Mouse (Mus musculus) limb, embryonic 10.5 days (tissue): ENCODE data around the gene Olfr430. TPM values are rescaled to one million over a fixed set of nuclear protein-coding genes. Genes with fewer than 3 reads are reported as not detected.

Source experiments
- DNase-seq: peaks from one replicate; pipeline ENCODE4 v3.0.0-alpha.2; 2017; ENCODE audit warnings: low spot score
- H3K27ac ChIP-seq: fragments of 300-500 bp; sonication (generic); 2 replicates; pipeline ENCODE4 v1.5.1; 2016; ENCODE audit warnings: mild to moderate bottlenecking
- H3K27me3 ChIP-seq: fragments of 300-500 bp; sonication (generic); 2 replicates; pipeline ENCODE4 v1.6.1; 2016; ENCODE audit warnings: low read depth, mild to moderate bottlenecking; ENCODE audit not compliant: poor library complexity, severe bottlenecking
- H3K36me3 ChIP-seq: fragments of 300-500 bp; sonication (generic); 2 replicates; pipeline ENCODE4 v1.6.1; 2016; ENCODE audit warnings: mild to moderate bottlenecking, moderate library complexity
- H3K4me1 ChIP-seq: fragments of 300-500 bp; sonication (generic); 2 replicates; pipeline ENCODE4 v1.6.1; 2016
- H3K4me3 ChIP-seq: fragments of 300-500 bp; sonication (generic); 2 replicates; pipeline ENCODE4 v1.5.1; 2016; ENCODE audit warnings: mild to moderate bottlenecking, moderate library complexity
- H3K9me3 ChIP-seq: fragments of 300-500 bp; sonication (generic); replicated peaks from 2 replicates; pipeline ENCODE4 v1.6.1; 2016; ENCODE audit warnings: mild to moderate bottlenecking
- WGBS: fragments of 180-500 bp; shearing (Covaris S2); methylation state at CpG from one replicate; pipeline ENCODE4 v1.1.7; 2016; 5-methylcytosine and 5-hydroxymethylcytosine counted together
- polyA plus RNA-seq: library from polyadenylated mRNA; unstranded; fragments of >200 nt; fragmentation: Nextera tagmentation; extraction: Ambion mirVana; gene quantifications from 2 replicates; pipeline ENCODE4 v1.2.1, GENCODE M21; 2016

Gene Olfr430
- polyA plus RNA-seq, 1 experiment from 2014 or later = not detected

DNA sequence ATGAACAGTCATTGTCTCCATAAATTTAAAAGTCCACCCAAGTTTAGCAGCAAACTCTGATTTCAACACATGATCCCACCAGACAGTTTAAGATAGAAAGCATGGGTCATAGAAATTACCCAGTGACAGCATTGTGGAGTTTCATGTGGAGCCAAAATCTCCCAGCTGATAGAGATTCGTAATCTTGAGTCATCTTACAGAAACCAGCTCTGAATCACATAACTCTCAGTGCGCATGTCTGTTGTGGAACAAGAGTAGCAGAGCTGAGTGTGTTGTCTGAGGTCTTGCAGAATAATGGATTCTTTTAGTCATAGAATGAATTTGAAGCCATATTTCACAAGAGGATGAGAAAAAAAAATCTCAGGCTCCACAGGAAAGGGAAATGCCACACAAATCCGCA is 13.4 kb upstream of the Olfr430 start:
- no peak overlapping the region for H3K4me3 ChIP-seq
- WGBS = 90% methylated on average over 3 of the region's 3 CpGs
- no peak overlapping the region for H3K27ac ChIP-seq
- H3K9me3 ChIP-seq = no peaks in the 10 kb centered on the region
- H3K27me3 ChIP-seq = no peaks in the 10 kb centered on the region
- H3K4me1 ChIP-seq = no peaks in the 10 kb centered on the region
- no peak for DNase-seq
- no peaks in the 10 kb centered on the region for H3K36me3 ChIP-seq

DNA sequence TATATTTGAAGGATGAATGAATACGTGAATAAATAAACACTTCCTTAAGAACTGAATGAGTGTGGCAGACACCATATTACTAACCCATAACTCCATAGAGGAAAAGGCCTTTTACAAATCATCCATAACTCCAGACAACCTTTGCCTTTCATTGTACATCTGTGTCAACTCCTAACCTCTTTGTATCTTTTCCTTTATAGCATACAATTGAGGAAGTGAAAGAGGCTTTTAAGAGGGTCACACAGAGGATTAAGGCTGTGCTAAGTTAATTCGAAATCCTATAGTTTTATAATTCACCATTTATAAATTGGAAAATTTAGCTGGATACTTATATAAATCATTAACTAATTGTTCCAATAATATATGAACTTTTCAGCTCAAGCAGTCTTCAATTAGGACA is 11.2 kb upstream of the Olfr430 start:
- no peaks in the 10 kb centered on the region for H3K9me3 ChIP-seq
- no peaks in the 10 kb centered on the region for H3K27me3 ChIP-seq
- DNase-seq = no peak
- 88% methylated on average over 2 of the region's 2 CpGs for WGBS
- H3K4me3 ChIP-seq = no peak overlapping the region
- H3K27ac ChIP-seq = no peak overlapping the region
- no peaks in the 10 kb centered on the region for H3K36me3 ChIP-seq
- H3K4me1 ChIP-seq = no peaks in the 10 kb centered on the region

DNA sequence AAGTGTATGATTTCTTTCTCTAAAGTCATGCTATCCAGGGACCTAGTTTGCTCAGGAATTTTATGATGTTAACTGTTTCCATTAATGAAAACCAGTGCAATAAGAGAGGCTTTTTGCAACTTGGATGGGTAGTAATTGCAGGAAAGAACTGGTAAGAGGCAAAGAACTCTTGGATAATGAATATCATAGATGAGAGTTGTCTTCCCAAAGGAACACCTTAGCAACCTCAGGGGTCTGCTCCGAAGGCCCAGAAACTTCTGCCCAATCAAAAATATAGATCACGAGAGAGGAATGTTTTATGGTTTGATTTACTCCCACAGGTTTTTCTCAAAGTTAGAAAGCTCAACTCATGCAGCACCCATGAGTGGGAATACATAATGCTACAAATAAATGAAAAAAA is 17.6 kb downstream of the Olfr430 start, which contains the start of gene Olfr429:
Olfr429 (plus strand) TSS at position 301 of the 400 bp plus-strand sequence.
- Histone ChIP-seq H3K27me3 (no peaks in the 10 kb centered on the region), H3K4me1 (no peaks in the 10 kb centered on the region), H3K4me3 (no peak within 1 kb of the TSS), H3K36me3 (no peaks in the 10 kb centered on the region), H3K9me3 (no peaks in the 10 kb centered on the region), H3K27ac (no peak within 1 kb of the TSS)
- no peak for DNase-seq
- WGBS = 95% methylated on average over 2 of the region's 2 CpGs

DNA sequence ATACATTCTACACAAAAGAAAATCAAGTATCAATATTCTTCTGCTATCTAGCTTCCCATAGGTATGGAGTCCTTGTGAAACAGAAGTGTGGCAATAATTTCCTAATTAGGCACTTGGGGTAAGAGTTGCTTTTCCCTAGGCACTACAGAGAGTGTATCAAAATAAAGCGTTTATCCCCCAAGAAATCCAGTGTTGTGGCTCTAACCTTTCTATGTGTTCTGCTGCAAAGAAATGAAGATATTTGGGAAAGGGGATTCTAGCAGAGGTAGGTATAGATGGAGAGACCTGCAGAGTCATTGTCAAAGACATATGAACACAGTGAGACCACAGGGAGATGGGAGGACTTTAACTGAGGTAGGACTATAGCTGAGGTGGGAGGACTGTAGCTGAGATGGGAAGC is 30.2 kb downstream of the Olfr430 start, which contains the start of gene Olfr427:
Olfr427 (plus strand) TSS at position 301 of the 400 bp plus-strand sequence.
- no peaks in the 10 kb centered on the region for H3K9me3 ChIP-seq
- H3K27me3 ChIP-seq = no peaks in the 10 kb centered on the region
- no peaks in the 10 kb centered on the region for H3K4me1 ChIP-seq
- DNase-seq = no peak
- H3K4me3 ChIP-seq = no peak within 1 kb of the TSS
- no peaks in the 10 kb centered on the region for H3K36me3 ChIP-seq
- 93% methylated on average over 1 of the region's 1 CpGs for WGBS
- H3K27ac ChIP-seq = no peak within 1 kb of the TSS

DNA sequence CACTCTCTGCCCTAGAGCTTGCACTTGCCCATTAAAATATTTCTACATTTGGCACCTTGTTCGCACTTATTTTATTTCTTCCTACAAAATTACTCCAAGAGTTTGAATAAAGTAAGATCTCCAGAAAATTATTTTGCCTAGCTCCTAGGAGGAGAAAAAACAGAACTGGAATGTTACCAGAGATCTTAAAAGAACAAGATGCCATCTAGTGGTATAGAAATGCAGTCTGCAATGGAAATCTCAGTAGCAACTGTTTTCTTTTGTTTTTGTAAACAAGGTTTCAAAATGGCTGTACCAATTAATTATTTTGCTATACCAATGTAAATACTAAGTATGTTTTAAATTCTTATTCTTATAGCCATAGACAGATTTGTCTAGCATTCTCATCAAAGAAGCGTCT is 37.3 kb downstream of the Olfr430 start:
- H3K36me3 ChIP-seq = no peaks in the 10 kb centered on the region
- 58% methylated on average over 2 of the region's 2 CpGs for WGBS
- H3K9me3 ChIP-seq = no peaks in the 10 kb centered on the region
- H3K4me3 ChIP-seq = no peak overlapping the region
- no peaks in the 10 kb centered on the region for H3K4me1 ChIP-seq
- no peak for DNase-seq
- no peak overlapping the region for H3K27ac ChIP-seq
- no peaks in the 10 kb centered on the region for H3K27me3 ChIP-seq

DNA sequence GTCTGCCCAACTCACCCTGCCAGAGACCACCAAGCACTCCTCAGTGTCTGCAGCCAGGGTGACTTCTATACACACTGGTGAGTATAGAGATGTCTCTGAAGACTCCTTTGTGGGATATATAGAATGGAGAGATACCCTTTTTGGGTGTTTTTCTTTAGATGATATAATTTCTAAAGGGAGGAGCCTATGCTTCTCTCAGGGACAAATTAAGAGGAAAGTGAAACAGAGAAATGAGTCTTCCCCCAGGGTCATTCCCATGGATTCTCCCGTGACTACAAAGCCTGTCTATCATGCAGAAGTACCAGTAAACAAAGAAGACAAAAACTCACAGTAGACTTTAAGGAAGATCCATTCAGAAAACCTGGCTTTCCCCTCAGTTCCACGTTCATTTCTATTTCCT is 54.7 kb downstream of the Olfr430 start, which contains the start of gene Olfr231:
Olfr231 (minus strand) TSS at position 101 of the 400 bp plus-strand sequence.
- Histone ChIP-seq H3K36me3 (no peaks in the 10 kb centered on the region), H3K27ac (no peak within 1 kb of the TSS), H3K27me3 (no peaks in the 10 kb centered on the region), H3K4me3 (no peak within 1 kb of the TSS), H3K4me1 (no peaks in the 10 kb centered on the region), H3K9me3 (no peaks in the 10 kb centered on the region)
- WGBS = 68% methylated on average over 2 of the region's 2 CpGs
- DNase-seq = no peak

Other genes starting within 250 kb of the Olfr430 start
- 0.19 TPM in 1 of 2 replicates, not detected in the other for gene Ifi211, start 153.6 kb upstream of the Olfr430 start, polyA plus RNA-seq
- 0.43 TPM in 1 of 2 replicates, not detected in the other for gene Mndal, start 124.1 kb upstream of the Olfr430 start, polyA plus RNA-seq
- gene Ifi203, start 123.9 kb upstream of the Olfr430 start, polyA plus RNA-seq = not detected in 2 replicates
- gene Ifi202b, start 83.9 kb upstream of the Olfr430 start, polyA plus RNA-seq = not detected in 2 replicates
- gene Ifi205, start 34.8 kb upstream of the Olfr430 start, polyA plus RNA-seq = not detected in 2 replicates
- gene Olfr433, start 25.9 kb upstream of the Olfr430 start, polyA plus RNA-seq = not detected in 2 replicates
- not detected in 2 replicates for gene Olfr432, start 17.4 kb upstream of the Olfr430 start, polyA plus RNA-seq
- not detected in 2 replicates for gene Olfr429, start 17.7 kb downstream of the Olfr430 start, polyA plus RNA-seq
- not detected in 2 replicates for gene Olfr427, start 30.3 kb downstream of the Olfr430 start, polyA plus RNA-seq
- gene Olfr231, start 54.6 kb downstream of the Olfr430 start, polyA plus RNA-seq = not detected in 2 replicates
- gene Olfr424, start 64.9 kb downstream of the Olfr430 start, polyA plus RNA-seq = not detected in 2 replicates
- gene Olfr420, start 89.0 kb downstream of the Olfr430 start, polyA plus RNA-seq = not detected in 2 replicates
- gene Spta1, start 106.2 kb downstream of the Olfr430 start, polyA plus RNA-seq = 1.4 TPM in 2 replicates
- not detected in 2 replicates for gene Olfr419, start 185.5 kb downstream of the Olfr430 start, polyA plus RNA-seq